Mouse (Mus musculus) MEL (cell line): ENCODE results near the gene E130114P18Rik. TPM values are rescaled to one million over a fixed set of nuclear protein-coding genes. Genes with fewer than 3 reads are reported as not detected.

Experiments
- DNase-seq: peaks from one replicate; pipeline ENCODE4 v3.0.0; 2011; ENCODE audit warnings: low read depth, low spot score
- H3K27ac ChIP-seq: 2 replicates; pipeline ENCODE4 v1.5.1; 2012; ENCODE audit warnings: low read depth, mild to moderate bottlenecking, control low read depth, low read length, moderate library complexity; ENCODE audit not compliant: control insufficient read depth
- H3K27me3 ChIP-seq, 2 experiments: fragments of 150-350 bp in 1 of 2; sonication (generic) in 1 of 2; 2 replicates each; pipeline ENCODE4 v1.6.1; 2012; ENCODE audit warnings: low read length in 2 of 2, mild to moderate bottlenecking in 2 of 2, improper control_type of control experiment in 1 of 2, moderate library complexity in 1 of 2; ENCODE audit not compliant: insufficient read depth in 2 of 2, control insufficient read depth in 1 of 2
- H3K36me3 ChIP-seq, 2 experiments: 2 replicates each; pipeline ENCODE4 v1.6.1; 2012 to 2014; ENCODE audit warnings: low read length in 2 of 2, improper control_type of control experiment in 1 of 2, inconsistent platforms in 1 of 2, mild to moderate bottlenecking in 1 of 2; ENCODE audit not compliant: insufficient read depth in 2 of 2, control insufficient read depth in 1 of 2
- H3K4me1 ChIP-seq, 2 experiments: fragments of 150-350 bp in 1 of 2; sonication (generic) in 1 of 2; 2 replicates each; pipeline ENCODE4 v1.6.1; 2012; ENCODE audit warnings: low read length in 2 of 2, improper control_type of control experiment in 1 of 2, mild to moderate bottlenecking in 1 of 2; ENCODE audit not compliant: insufficient read depth in 2 of 2, control insufficient read depth in 1 of 2
- H3K4me3 ChIP-seq, 2 experiments: fragments of 150-350 bp in 1 of 2; sonication (generic) in 1 of 2; 2 replicates each; pipeline ENCODE4 v1.5.1; 2012; ENCODE audit warnings: low read depth in 2 of 2, low read length in 2 of 2, mild to moderate bottlenecking in 2 of 2, moderate library complexity in 2 of 2, control low read depth in 1 of 2, improper control_type of control experiment in 1 of 2; ENCODE audit not compliant: control insufficient read depth in 1 of 2, insufficient read depth in 1 of 2
- H3K79me2 ChIP-seq: 2 replicates; pipeline ENCODE4 v1.6.1; 2012; ENCODE audit warnings: mild to moderate bottlenecking, low read length, moderate library complexity; ENCODE audit not compliant: control insufficient read depth, poor library complexity, insufficient read depth
- H3K9ac ChIP-seq: 2 replicates; pipeline ENCODE4 v1.6.1; 2012; ENCODE audit warnings: low read depth, mild to moderate bottlenecking, control low read depth, low read length, moderate library complexity; ENCODE audit not compliant: control insufficient read depth, poor library complexity, severe bottlenecking
- H3K9me3 ChIP-seq: fragments of 150-350 bp; sonication (generic); replicated peaks from 2 replicates; pipeline ENCODE4 v1.6.1; 2012; ENCODE audit warnings: mild to moderate bottlenecking, low read length, improper control_type of control experiment, moderate library complexity; ENCODE audit not compliant: insufficient read depth
- BHLHE40 ChIP-seq: IDR thresholded peaks from 2 replicates; pipeline ENCODE4 v1.6.1; 2012; ENCODE audit warnings: low read depth, mild to moderate bottlenecking, inconsistent platforms, low read length, improper control_type of control experiment, borderline replicate concordance
- CHD1 ChIP-seq: IDR thresholded peaks from 2 replicates; pipeline ENCODE4 v1.6.1; 2012; ENCODE audit warnings: low read depth, mild to moderate bottlenecking, inconsistent platforms, low read length, improper control_type of control experiment
- CHD2 ChIP-seq: IDR thresholded peaks from 2 replicates; pipeline ENCODE4 v1.6.1; 2011; ENCODE audit warnings: low read length, improper control_type of control experiment
- CTCF ChIP-seq, 3 experiments: IDR thresholded peaks in 2 of 3; conservative IDR thresholded peaks in 1 of 3; 2 replicates each; pipeline ENCODE4 v1.5.1; 2011 to 2012; ENCODE audit warnings: low read length in 3 of 3, low read depth in 2 of 3, mild to moderate bottlenecking in 2 of 3, improper control_type of control experiment in 1 of 3, inconsistent platforms in 1 of 3, mixed read lengths in 1 of 3, moderate library complexity in 1 of 3; ENCODE audit not compliant: control insufficient read depth in 1 of 3, insufficient read depth in 1 of 3, poor library complexity in 1 of 3, severe bottlenecking in 1 of 3
- E2F4 ChIP-seq: IDR thresholded peaks from 2 replicates; pipeline ENCODE4 v1.6.1; 2011; ENCODE audit warnings: low read depth, low read length, improper control_type of control experiment, borderline replicate concordance
- ELF1 ChIP-seq: IDR thresholded peaks from 2 replicates; pipeline ENCODE4 v1.6.1; 2014; ENCODE audit warnings: low read depth, mild to moderate bottlenecking, inconsistent platforms, low read length, improper control_type of control experiment, moderate library complexity
- EP300 ChIP-seq, 2 experiments: IDR thresholded peaks; 2 replicates each; pipeline ENCODE4 v1.6.1; 2011; ENCODE audit warnings: improper control_type of control experiment in 2 of 2, low read length in 2 of 2, low read depth in 1 of 2, mild to moderate bottlenecking in 1 of 2
- ETS1 ChIP-seq: IDR thresholded peaks from 2 replicates; pipeline ENCODE4 v1.6.1; 2012; ENCODE audit warnings: low read depth, mild to moderate bottlenecking, inconsistent platforms, low read length, improper control_type of control experiment, moderate library complexity
- GABPA ChIP-seq: IDR thresholded peaks from 2 replicates; pipeline ENCODE4 v1.6.1; 2012; ENCODE audit warnings: low read depth, mild to moderate bottlenecking, inconsistent platforms, low read length, improper control_type of control experiment, moderate library complexity
- JUND ChIP-seq: IDR thresholded peaks from 2 replicates; pipeline ENCODE4 v1.6.1; 2011; ENCODE audit warnings: low read depth, mild to moderate bottlenecking, improper control_type of control experiment, low read length
- KAT2A ChIP-seq: conservative IDR thresholded peaks from 2 replicates; pipeline ENCODE4 v1.6.1; 2012; ENCODE audit warnings: low read depth, low read length, improper control_type of control experiment, inconsistent platforms
- MAX ChIP-seq: IDR thresholded peaks from 2 replicates; pipeline ENCODE4 v1.6.1; 2011; ENCODE audit warnings: low read length, improper control_type of control experiment
- MAZ ChIP-seq: IDR thresholded peaks from 2 replicates; pipeline ENCODE4 v1.6.1; 2012; ENCODE audit warnings: low read depth, mild to moderate bottlenecking, inconsistent platforms, low read length, improper control_type of control experiment
- MEF2A ChIP-seq: IDR thresholded peaks from 2 replicates; pipeline ENCODE4 v1.6.1; 2014; ENCODE audit warnings: low read depth, mild to moderate bottlenecking, inconsistent platforms, low read length, improper control_type of control experiment; ENCODE audit not compliant: poor library complexity, insufficient replicate concordance, severe bottlenecking; ENCODE audit errors: extremely low read depth
- MYB ChIP-seq: IDR thresholded peaks from 2 replicates; pipeline ENCODE4 v1.6.1; 2011; ENCODE audit warnings: mild to moderate bottlenecking, low read depth, low read length, improper control_type of control experiment
- NRF1 ChIP-seq: IDR thresholded peaks from 2 replicates; pipeline ENCODE4 v1.6.1; 2014; ENCODE audit warnings: low read depth, mild to moderate bottlenecking, inconsistent platforms, low read length, improper control_type of control experiment, moderate library complexity; ENCODE audit not compliant: poor library complexity, insufficient read depth, severe bottlenecking
- POLR2AphosphoS2 ChIP-seq: IDR thresholded peaks from 2 replicates; pipeline ENCODE4 v1.6.1; 2011; ENCODE audit warnings: low read length, improper control_type of control experiment
- RCOR1 ChIP-seq: IDR thresholded peaks from 2 replicates; pipeline ENCODE4 v1.6.1; 2012; ENCODE audit warnings: low read depth, mild to moderate bottlenecking, inconsistent platforms, low read length, improper control_type of control experiment
- SMC3 ChIP-seq: IDR thresholded peaks from 2 replicates; pipeline ENCODE4 v1.6.1; 2011; ENCODE audit warnings: low read depth, low read length, improper control_type of control experiment
- TAL1 ChIP-seq: IDR thresholded peaks from 2 replicates; pipeline ENCODE4 v1.6.1; 2012; ENCODE audit warnings: mild to moderate bottlenecking, inconsistent platforms, low read length, moderate library complexity, mixed read lengths
- TBP ChIP-seq: IDR thresholded peaks from 2 replicates; pipeline ENCODE4 v1.8.0; 2011; ENCODE audit warnings: low read depth, low read length, improper control_type of control experiment
- UBTF ChIP-seq: IDR thresholded peaks from 2 replicates; pipeline ENCODE4 v1.6.1; 2012; ENCODE audit warnings: low read depth, mild to moderate bottlenecking, inconsistent platforms, low read length, improper control_type of control experiment, moderate library complexity, borderline replicate concordance; ENCODE audit not compliant: insufficient read depth
- USF1 ChIP-seq: IDR thresholded peaks from 2 replicates; pipeline ENCODE4 v1.6.1; 2014; ENCODE audit warnings: low read depth, mild to moderate bottlenecking, inconsistent platforms, low read length, improper control_type of control experiment, moderate library complexity
- USF2 ChIP-seq, 2 experiments: IDR thresholded peaks; 2 replicates each; pipeline ENCODE4 v1.6.1; 2011 to 2012; ENCODE audit warnings: improper control_type of control experiment in 2 of 2, low read length in 2 of 2, borderline replicate concordance in 1 of 2, inconsistent platforms in 1 of 2, low read depth in 1 of 2, mild to moderate bottlenecking in 1 of 2; ENCODE audit not compliant: insufficient read depth in 1 of 2
- ZC3H11A ChIP-seq: IDR thresholded peaks from 2 replicates; pipeline ENCODE4 v1.6.1; 2012; ENCODE audit warnings: low read depth, mild to moderate bottlenecking, inconsistent platforms, low read length, improper control_type of control experiment
- ZMIZ1 ChIP-seq: IDR thresholded peaks from 2 replicates; pipeline ENCODE4 v1.6.1; 2012; ENCODE audit warnings: low read depth, mild to moderate bottlenecking, inconsistent platforms, low read length, improper control_type of control experiment, moderate library complexity
- ZNF384 ChIP-seq: IDR thresholded peaks from 2 replicates; pipeline ENCODE4 v1.6.1; 2012; ENCODE audit warnings: low read depth, mild to moderate bottlenecking, inconsistent platforms, low read length, improper control_type of control experiment
- polyA plus RNA-seq, 2 experiments: library from polyadenylated mRNA; stranded (reverse) in 1 of 2; unstranded in 1 of 2; fragments of >175 nt in 1 of 2; fragments of >200 nt in 1 of 2; gene quantifications; 2 replicates each; pipeline versions ENCODE4 v1.2.1 to v1.2.4; 2012; ENCODE audit warnings: low replicate concordance in 2 of 2, low read depth in 1 of 2; ENCODE audit not compliant: insufficient read length in 2 of 2, insufficient read depth in 1 of 2, missing spikeins in 1 of 2
- total RNA-seq: library from RNA; depleted of rRNA; stranded (reverse); fragments of 300-350 nt; gene quantifications from 2 replicates; pipeline ENCODE4 v1.2.3, GENCODE M21; 2012

Gene E130114P18Rik
- total and polyA plus RNA-seq, 3 experiments: not detected

DNA sequence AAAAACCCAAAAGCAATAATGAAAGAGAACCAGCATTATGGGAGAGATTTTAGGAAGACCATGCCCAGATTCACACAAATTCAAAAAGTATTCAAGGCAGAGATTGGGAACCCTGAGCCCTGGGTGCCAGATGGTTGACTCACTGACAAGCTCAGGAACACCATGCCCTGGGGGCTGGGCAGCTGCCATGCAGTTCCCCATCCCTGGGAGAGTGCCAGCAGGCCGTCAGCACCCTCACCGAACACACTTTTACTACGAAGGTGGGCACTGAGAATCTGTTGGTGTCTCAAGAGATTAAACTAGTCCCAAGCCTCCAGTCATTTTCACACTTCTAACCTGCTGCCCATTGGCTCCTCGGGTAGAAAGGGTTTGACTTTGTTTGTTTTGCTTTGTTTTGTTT, 175.3 kb downstream of the E130114P18Rik start:
- peaks cover 6 to 22% of the 10 kb centered on the region in 2 experiments; a peak in 3 of 4 replicates for H3K4me1 ChIP-seq
- H3K27ac ChIP-seq: no peak overlapping the region
- H3K36me3 ChIP-seq: peaks cover 0 to 42% of the 10 kb centered on the region in 2 experiments; a peak in 2 of 4 replicates
- no peaks in the 10 kb centered on the region for H3K9me3 ChIP-seq
- H3K9ac ChIP-seq: no peak overlapping the region
- H3K79me2 ChIP-seq: no peaks in the 10 kb centered on the region
- DNase-seq: peak; percentile 51
- TF ChIP-seq UBTF (no peak), EP300 (IDR thresholded peaks at IDR 0.05; ENCODE audit: low read depth in 1 of 2, low read length in 2 of 2) (peak; percentile 27 to 42; a peak in 2 of 4 replicates), ETS1 (peak; percentile 46; the same call in 1 of the 2 replicates), RCOR1 (peak; percentile 56; the same call in 1 of the 2 replicates)
- H3K27me3 ChIP-seq: no peaks in the 10 kb centered on the region
- H3K4me3 ChIP-seq: no peak overlapping the region

DNA sequence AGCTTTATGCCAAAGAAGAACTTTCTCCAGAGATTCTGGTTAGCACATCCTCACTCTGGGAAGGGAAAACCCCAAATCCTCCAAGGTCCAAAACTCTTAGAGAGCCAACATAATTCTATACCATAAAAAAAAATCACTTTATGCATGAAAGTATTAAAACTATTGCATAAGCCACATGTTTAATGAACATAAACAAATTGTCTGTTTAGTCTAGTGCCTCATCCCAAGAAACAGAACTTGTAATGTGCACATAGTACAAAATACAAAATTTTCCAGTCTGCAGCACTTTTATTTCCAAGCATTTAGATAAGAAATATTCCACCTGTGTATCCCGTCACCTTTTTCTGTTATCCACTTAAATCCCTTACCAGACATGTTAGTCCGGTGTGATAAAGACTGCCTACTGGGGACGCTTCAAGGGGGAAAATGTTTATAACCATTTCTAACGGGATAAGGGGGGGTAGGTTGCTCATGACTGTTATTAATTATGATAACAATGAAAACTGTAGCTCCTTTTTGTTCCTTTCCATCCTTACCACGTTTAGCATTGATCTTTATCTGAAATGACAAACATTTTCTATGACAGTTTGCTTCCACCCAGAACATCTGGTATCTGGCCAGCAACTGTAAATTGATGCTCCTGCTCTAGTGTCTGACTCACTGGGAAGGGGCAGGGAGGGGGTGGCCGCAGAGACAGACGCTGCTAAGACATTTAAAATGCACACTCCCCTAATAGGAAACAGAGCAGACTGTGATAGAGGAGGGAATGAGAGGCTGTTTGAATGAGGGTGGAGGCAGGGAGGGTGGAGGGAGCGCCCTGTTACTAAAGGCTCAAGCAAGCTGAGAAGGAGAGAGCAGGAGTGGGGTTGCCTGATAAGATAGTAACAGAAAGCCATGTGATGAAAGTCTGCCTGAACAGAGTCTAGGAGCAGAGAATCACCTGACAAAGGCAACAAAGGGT, 176.7 kb downstream of the E130114P18Rik start:
- H3K27ac ChIP-seq: peak overlapping the region; percentile 88
- H3K36me3 ChIP-seq: peaks cover 0 to 43% of the 10 kb centered on the region in 2 experiments; a peak in 2 of 4 replicates
- DNase-seq: peak; percentile 96
- peaks cover 11 to 26% of the 10 kb centered on the region in 2 experiments; a peak in 3 of 4 replicates for H3K4me1 ChIP-seq
- peak overlapping the region in 1 of 2 experiments; percentile 13; a peak in 1 of 4 replicates for H3K4me3 ChIP-seq
- peak overlapping the region; percentile 11 for H3K9ac ChIP-seq
- no peaks in the 10 kb centered on the region for H3K27me3 ChIP-seq
- no peaks in the 10 kb centered on the region for H3K79me2 ChIP-seq
- no peaks in the 10 kb centered on the region for H3K9me3 ChIP-seq
- peak; percentile 80 for TF ChIP-seq TAL1
- TF ChIP-seq POLR2AphosphoS2: no peak
- peak; percentile 86 for TF ChIP-seq ETS1
- no peak for TF ChIP-seq GABPA
- TF ChIP-seq E2F4: no peak
- TF ChIP-seq NRF1: no peak
- peak; percentile 80; the same call in 1 of the 2 replicates for TF ChIP-seq BHLHE40
- peak; percentile 89 for TF ChIP-seq USF1
- no peak for TF ChIP-seq CHD2
- no peak for TF ChIP-seq ZMIZ1
- peak; percentile 90 for TF ChIP-seq MAZ
- TF ChIP-seq EP300 (IDR thresholded peaks at IDR 0.05; ENCODE audit: low read depth in 1 of 2, low read length in 2 of 2): peak; percentile 76 to 85
- no peak for TF ChIP-seq JUND
- peak; percentile 78 for TF ChIP-seq MYB
- 0 out of 2 replicates have a peak, but pooled peaks have one; percentile 4 for TF ChIP-seq TBP
- TF ChIP-seq ELF1: no peak
- TF ChIP-seq ZNF384: 0 out of 2 replicates have a peak, but pooled peaks have one; percentile 11
- no peak; the same call in 1 of the 2 replicates for TF ChIP-seq ZC3H11A
- no peak for TF ChIP-seq SMC3
- TF ChIP-seq CTCF (IDR thresholded peaks at IDR 0.05 in 2 of 3, conservative IDR thresholded peaks at IDR 0.05 in 1 of 3; ENCODE audit: control insufficient read depth in 1 of 3, insufficient read depth in 1 of 3, low read depth in 2 of 3, low read length in 3 of 3, poor library complexity in 1 of 3, severe bottlenecking in 1 of 3): no peak
- no peak for TF ChIP-seq MEF2A
- 0 out of 4 replicates have a peak, but pooled peaks of 1 of the 2 experiments have one; percentile 34 for TF ChIP-seq USF2 (IDR thresholded peaks at IDR 0.05; ENCODE audit: borderline replicate concordance in 1 of 2, insufficient read depth in 1 of 2, low read depth in 1 of 2, low read length in 2 of 2)
- no peak for TF ChIP-seq CHD1
- peak; percentile 90 for TF ChIP-seq MAX
- TF ChIP-seq KAT2A: no peak
